In the genomic region with DNA sequence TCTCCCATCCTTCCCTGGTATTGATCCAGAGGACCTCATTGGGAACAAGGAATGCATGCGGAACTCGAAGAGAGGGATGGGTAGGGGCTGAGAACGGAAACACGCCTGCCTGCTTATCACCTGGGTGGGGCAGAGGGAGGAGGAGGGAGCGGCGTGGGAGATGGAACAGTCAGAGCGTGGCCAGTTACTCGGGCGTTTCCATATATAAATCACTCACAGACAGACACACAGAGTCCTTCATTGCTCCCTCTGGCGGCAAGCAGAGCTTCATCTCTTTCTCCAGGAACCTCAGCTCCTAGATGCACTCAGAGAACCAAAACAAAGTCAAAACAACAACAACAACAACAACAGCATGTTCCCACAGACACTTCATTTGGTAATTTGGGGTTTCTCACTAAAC, we compare ENCODE assay signal across 7 mouse cellular contexts. TPM values are rescaled to one million over a fixed set of nuclear protein-coding genes. Genes with fewer than 3 reads are reported as not detected.
DNase-seq lines count a peak whose midpoint lies in the region; ATAC-seq lines count a peak whose summit lies in the region.

No protein-coding gene starts in this region.

- H3K4me3 ChIP-seq in neural tube, embryonic 12.5 days = no peak overlapping the region
- no peak overlapping the region for H3K4me3 ChIP-seq in lung, embryonic 16.5 days (ENCODE audit: low read length)

- H3K9ac ChIP-seq in neural tube, embryonic 12.5 days = no peak overlapping the region
- H3K9ac ChIP-seq in lung, embryonic 16.5 days (ENCODE audit: low read length) = no peak overlapping the region

- DNase-seq in neural tube, embryonic 10.5 days (ENCODE audit: extremely low spot score, low spot score) = no peak
- peak; percentile 39 for DNase-seq in adipocyte (ENCODE audit: low spot score)
- peak; percentile 67 for DNase-seq in induced T-regulatory cell, adult 2 months (ENCODE audit: low read depth)
- no peak for DNase-seq in frontal cortex, adult 2 months (ENCODE audit: extremely low spot score in 1 of 2, low spot score in 1 of 2)
- DNase-seq in frontal cortex, postnatal 10 days (ENCODE audit: low spot score in 2 of 2) = no peak

- H3K9me3 ChIP-seq in neural tube, embryonic 12.5 days = no peaks in the 10 kb centered on the region
- H3K9me3 ChIP-seq in lung, embryonic 16.5 days (ENCODE audit: control insufficient read depth, low read length) = no peaks in the 10 kb centered on the region

- 30% methylated on average over 10 of the region's 10 CpGs for WGBS in neural tube, embryonic 12.5 days
- WGBS in lung, embryonic 16.5 days = 15% methylated on average over 10 of the region's 10 CpGs

- ATAC-seq in neural tube, embryonic 12.5 days (ENCODE audit: low FRiP score, low read depth) = no peak
- no peak; the same call in 1 of the 2 replicates for ATAC-seq in lung, embryonic 16.5 days (ENCODE audit: low read depth)

- no peak overlapping the region for H3K27ac ChIP-seq in neural tube, embryonic 12.5 days
- H3K27ac ChIP-seq in lung, embryonic 16.5 days (ENCODE audit: low read length) = no peak overlapping the region

- H3K4me2 ChIP-seq in neural tube, embryonic 12.5 days (replicated peaks) = peak overlapping the region; percentile 22; the same call in 1 of the 2 replicates
- H3K4me2 ChIP-seq in lung, embryonic 16.5 days (ENCODE audit: low read depth, low read length) = peak overlapping the region; percentile 23; the same call in 1 of the 2 replicates

- H3K4me1 ChIP-seq in neural tube, embryonic 12.5 days = peaks cover 11% of the 10 kb centered on the region
- H3K4me1 ChIP-seq in lung, embryonic 16.5 days (replicated peaks; ENCODE audit: control insufficient read depth, insufficient read depth, low read length) = peaks cover 5% of the 10 kb centered on the region

- 0 out of 2 replicates have a peak, but pooled peaks cover 3% of the 10 kb centered on the region for H3K27me3 ChIP-seq in neural tube, embryonic 12.5 days (replicated peaks)
- H3K27me3 ChIP-seq in lung, embryonic 16.5 days (ENCODE audit: control insufficient read depth, insufficient read depth, low read depth, low read length) = no peaks in the 10 kb centered on the region

- H3K36me3 ChIP-seq in neural tube, embryonic 12.5 days = no peaks in the 10 kb centered on the region
- no peaks in the 10 kb centered on the region for H3K36me3 ChIP-seq in lung, embryonic 16.5 days (ENCODE audit: control insufficient read depth, insufficient read depth, low read length)

RNA-seq across cellular contexts. Expression of gene Tnni1, which starts 9.5 kb away (rescaled TPM):
- polyA plus RNA-seq in neural tube, embryonic 12.5 days (2016; fragmentation: Nextera tagmentation; extraction: Ambion mirVana) = 27.4 and 41.5 TPM in 2 replicates
- 92.3 and 105 TPM in 2 replicates for polyA plus RNA-seq in lung, embryonic 16.5 days (2015; fragmentation: Nextera tagmentation; extraction: Ambion mirVana)
- polyA plus RNA-seq in frontal cortex, adult 2 months (2012; rRNA removed) = 10.5 and 11.3 TPM in 2 replicates

RNA-seq across cellular contexts. Expression of gene Phlda3, which starts 22.8 kb away (rescaled TPM):
- 21.9 and 24.1 TPM in 2 replicates for polyA plus RNA-seq in neural tube, embryonic 12.5 days (2016; fragmentation: Nextera tagmentation; extraction: Ambion mirVana)
- polyA plus RNA-seq in lung, embryonic 16.5 days (2015; fragmentation: Nextera tagmentation; extraction: Ambion mirVana) = 62.8 and 63.2 TPM in 2 replicates
- 33.6 and 41.1 TPM in 2 replicates for polyA plus RNA-seq in frontal cortex, adult 2 months (2012; rRNA removed)

RNA-seq across cellular contexts. Expression of gene Lad1, which starts 29.7 kb away (rescaled TPM):
- 0.68 and 0.75 TPM in 2 replicates for polyA plus RNA-seq in neural tube, embryonic 12.5 days (2016; fragmentation: Nextera tagmentation; extraction: Ambion mirVana)
- 14.1 and 16.2 TPM in 2 replicates for polyA plus RNA-seq in lung, embryonic 16.5 days (2015; fragmentation: Nextera tagmentation; extraction: Ambion mirVana)
- 1.6 and 1.8 TPM in 2 replicates for polyA plus RNA-seq in frontal cortex, adult 2 months (2012; rRNA removed)

RNA-seq across cellular contexts. Expression of gene Tnnt2, which starts 47.4 kb away (rescaled TPM):
- 13.3 and 19.4 TPM in 2 replicates for polyA plus RNA-seq in neural tube, embryonic 12.5 days (2016; fragmentation: Nextera tagmentation; extraction: Ambion mirVana)
- 130 and 158 TPM in 2 replicates for polyA plus RNA-seq in lung, embryonic 16.5 days (2015; fragmentation: Nextera tagmentation; extraction: Ambion mirVana)
- 11.6 and 13.8 TPM in 2 replicates for polyA plus RNA-seq in frontal cortex, adult 2 months (2012; rRNA removed)

Comparison
In these comparisons a context has a peak if more than half of its experiments do, and no peak if none do; other contexts are left out.
1. DNase-seq: peak in adipocyte (single experiment) and induced T-regulatory cell, adult 2 months (single experiment); none in neural tube, embryonic 10.5 days (single experiment), frontal cortex, adult 2 months (0 of 2) and frontal cortex, postnatal 10 days (0 of 2).